25 mouse cellular contexts compared by ENCODE assay signal in the genomic region with DNA sequence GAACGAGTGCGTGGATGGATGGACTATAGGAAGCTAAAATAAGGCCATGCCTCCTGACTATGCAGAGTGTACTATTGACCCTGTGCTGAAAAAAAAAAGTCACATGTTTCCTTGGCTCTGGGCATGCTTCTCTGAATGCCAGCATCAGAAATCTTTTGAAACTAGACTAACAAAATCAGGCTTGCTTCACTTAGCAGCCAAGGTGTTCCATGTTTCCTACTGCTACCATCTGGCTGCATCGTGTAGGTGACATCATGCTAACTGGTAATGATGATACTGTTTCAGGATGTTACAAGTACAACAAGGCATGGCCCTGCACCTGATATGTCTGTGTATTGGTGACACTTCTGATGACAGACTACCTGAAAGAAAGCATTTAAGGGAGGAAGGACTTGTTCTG.
DNase-seq lines count a peak whose midpoint lies in the region; ATAC-seq and TF ChIP-seq lines count a peak whose summit lies in the region.
"Had no signal": no experiment of that assay in that cellular context is flagged by ENCODE, and none has a peak within 500 bp of the region (broad histone marks: within the 10 kb centered on the region; RNA-seq: fewer than 3 reads in every experiment).

No protein-coding gene starts in this region.

- H3K4me3 ChIP-seq in heart, embryonic 13.5 days, result no peak overlapping the region
- no peak overlapping the region for H3K4me3 ChIP-seq in heart, embryonic 11.5 days (ENCODE audit: low read depth, low read length)
- no peak overlapping the region for H3K4me3 ChIP-seq in liver, adult 2 months (ENCODE audit: insufficient read depth, low read depth, low read length)
- H3K4me3 ChIP-seq in liver, embryonic 12.5 days, result no peak overlapping the region
- H3K4me3 ChIP-seq in intestine, postnatal 0 days (ENCODE audit: low read depth, low read length), result no peak overlapping the region
- H3K4me3 ChIP-seq: heart, adult 2 months; heart, embryonic 15.5 days; hindbrain, embryonic 15.5 days; layer of hippocampus, adult 2 months; limb, embryonic 12.5 days; liver, embryonic 13.5 days had no signal

- no peak for ATAC-seq in heart, embryonic 13.5 days (ENCODE audit: extremely low read depth, insufficient number of reproducible peaks, low FRiP score, low TSS enrichment)
- ATAC-seq in heart, embryonic 11.5 days (replicated peaks; ENCODE audit: insufficient number of reproducible peaks, low FRiP score, low TSS enrichment), result no peak
- no peak for ATAC-seq in liver, embryonic 12.5 days
- ATAC-seq in intestine, postnatal 0 days, result no peak
- ATAC-seq: forebrain, embryonic 16.5 days; intestine, embryonic 16.5 days; Patski had no signal

- no peak for TF ChIP-seq POLR2A in liver, adult 2 months (IDR thresholded peaks at IDR 0.05; ENCODE audit: extremely low read depth, insufficient read depth, low read length)

- H3K36me3 ChIP-seq in heart, embryonic 13.5 days, result no peaks in the 10 kb centered on the region
- H3K36me3 ChIP-seq in heart, embryonic 11.5 days (ENCODE audit: control insufficient read depth, insufficient read depth, low read length), result no peaks in the 10 kb centered on the region
- H3K36me3 ChIP-seq in liver, adult 2 months (ENCODE audit: control insufficient read depth, insufficient read depth, low read length), result no peaks in the 10 kb centered on the region
- H3K36me3 ChIP-seq in liver, embryonic 12.5 days, result no peaks in the 10 kb centered on the region
- no peaks in the 10 kb centered on the region for H3K36me3 ChIP-seq in intestine, postnatal 0 days (ENCODE audit: control insufficient read depth, insufficient read depth)
- H3K36me3 ChIP-seq: G1E; heart, embryonic 15.5 days; hindbrain, embryonic 15.5 days; limb, embryonic 12.5 days; liver, embryonic 13.5 days had no signal

- H3K4me1 ChIP-seq in heart, embryonic 13.5 days, result peaks cover 28% of the 10 kb centered on the region
- H3K4me1 ChIP-seq in heart, embryonic 11.5 days (ENCODE audit: control insufficient read depth, insufficient read depth, low read length), result peaks cover 5% of the 10 kb centered on the region; the same call in 1 of the 2 replicates
- peaks cover 4% of the 10 kb centered on the region; the same call in 1 of the 2 replicates for H3K4me1 ChIP-seq in liver, adult 2 months (ENCODE audit: control insufficient read depth, insufficient read depth, low read length)
- H3K4me1 ChIP-seq in liver, embryonic 12.5 days, result peaks cover 25% of the 10 kb centered on the region
- H3K4me1 ChIP-seq in intestine, postnatal 0 days (replicated peaks; ENCODE audit: control insufficient read depth, insufficient read depth, low read length), result no peaks in the 10 kb centered on the region; the same call in 1 of the 2 replicates
- H3K4me1 ChIP-seq: hindbrain, embryonic 15.5 days had no signal

- peak; percentile 56 for DNase-seq in liver, adult 2 months (ENCODE audit: extremely low read depth, low read depth, low spot score)
- DNase-seq in cerebellum, postnatal 14 days, result peak; percentile 38 to 59
- peak; percentile 27 for DNase-seq in naive thymus-derived CD4-positive, alpha-beta T cell, adult 2 months (ENCODE audit: low read depth)
- no peak for DNase-seq in thymus, postnatal 4 days
- DNase-seq: gastrocnemius, postnatal 25 days; heart, adult 2 months; heart, postnatal 36 days; liver, embryonic 13.5 days; lung, adult 2 months; lung, postnatal 14 days had no signal

- H3K27me3 ChIP-seq in heart, embryonic 13.5 days (replicated peaks), result peaks cover 7% of the 10 kb centered on the region; the same call in 1 of the 2 replicates
- H3K27me3 ChIP-seq in heart, embryonic 11.5 days (ENCODE audit: control insufficient read depth, insufficient read depth, low read length), result peaks cover 6% of the 10 kb centered on the region; the same call in 1 of the 2 replicates
- no peaks in the 10 kb centered on the region for H3K27me3 ChIP-seq in liver, adult 2 months (ENCODE audit: control insufficient read depth, insufficient read depth, low read length)
- H3K27me3 ChIP-seq in liver, embryonic 12.5 days (replicated peaks), result no peaks in the 10 kb centered on the region; the same call in 1 of the 2 replicates
- no peaks in the 10 kb centered on the region for H3K27me3 ChIP-seq in intestine, postnatal 0 days (replicated peaks; ENCODE audit: control insufficient read depth, insufficient read depth, low read length)
- H3K27me3 ChIP-seq: CH12.LX; heart, embryonic 15.5 days; hindbrain, embryonic 15.5 days; liver, embryonic 13.5 days; Patski had no signal

- WGBS in heart, embryonic 13.5 days, result 82% methylated on average over 3 of the region's 3 CpGs
- WGBS in heart, embryonic 11.5 days (ENCODE audit: insufficient replicate concordance), result 83% methylated on average over 3 of the region's 3 CpGs
- 41% methylated on average over 3 of the region's 3 CpGs for WGBS in liver, adult 2 months
- 78% methylated on average over 3 of the region's 3 CpGs for WGBS in liver, embryonic 12.5 days (ENCODE audit: insufficient replicate concordance)
- 78% methylated on average over 3 of the region's 3 CpGs for WGBS in intestine, postnatal 0 days

- no peaks in the 10 kb centered on the region for H3K9me3 ChIP-seq in heart, embryonic 13.5 days
- H3K9me3 ChIP-seq in heart, embryonic 11.5 days (replicated peaks; ENCODE audit: control insufficient read depth, low read length), result no peaks in the 10 kb centered on the region
- no peaks in the 10 kb centered on the region for H3K9me3 ChIP-seq in liver, embryonic 12.5 days (replicated peaks)
- no peaks in the 10 kb centered on the region for H3K9me3 ChIP-seq in intestine, postnatal 0 days (ENCODE audit: control insufficient read depth)
- H3K9me3 ChIP-seq: G1E; heart, embryonic 15.5 days; hindbrain, embryonic 15.5 days; limb, embryonic 12.5 days; liver, embryonic 13.5 days had no signal

- H3K79me2 ChIP-seq in liver, adult 2 months (ENCODE audit: control insufficient read depth, insufficient read depth, low read length), result no peaks in the 10 kb centered on the region

- no peak overlapping the region for H3K9ac ChIP-seq in heart, embryonic 13.5 days
- no peak overlapping the region for H3K9ac ChIP-seq in heart, embryonic 11.5 days (ENCODE audit: low read depth, low read length)
- no peak overlapping the region for H3K9ac ChIP-seq in liver, adult 2 months (ENCODE audit: low read depth, low read length)
- no peak overlapping the region for H3K9ac ChIP-seq in liver, embryonic 12.5 days
- H3K9ac ChIP-seq in intestine, postnatal 0 days (ENCODE audit: low read depth, low read length), result no peak overlapping the region
- H3K9ac ChIP-seq: heart, embryonic 15.5 days; hindbrain, embryonic 15.5 days; limb, embryonic 12.5 days; liver, embryonic 13.5 days had no signal

- H3K4me2 ChIP-seq in heart, embryonic 13.5 days, result no peak overlapping the region
- H3K4me2 ChIP-seq in heart, embryonic 11.5 days, result no peak overlapping the region
- H3K4me2 ChIP-seq in liver, embryonic 12.5 days, result no peak overlapping the region
- no peak overlapping the region for H3K4me2 ChIP-seq in intestine, postnatal 0 days (replicated peaks; ENCODE audit: low read depth)
- H3K4me2 ChIP-seq: heart, embryonic 15.5 days; hindbrain, embryonic 15.5 days; limb, embryonic 12.5 days; liver, embryonic 13.5 days; midbrain, embryonic 11.5 days had no signal

- H3K27ac ChIP-seq in heart, embryonic 13.5 days (replicated peaks), result 0 out of 2 replicates have a peak overlapping the region, but pooled peaks have one; percentile 5
- H3K27ac ChIP-seq in heart, embryonic 11.5 days (ENCODE audit: low read depth, low read length), result no peak overlapping the region
- H3K27ac ChIP-seq in liver, adult 2 months (replicated peaks; ENCODE audit: insufficient read depth, low read depth, low read length), result no peak overlapping the region
- H3K27ac ChIP-seq in liver, embryonic 12.5 days, result no peak overlapping the region
- H3K27ac ChIP-seq in intestine, postnatal 0 days (ENCODE audit: low read depth, low read length), result no peak overlapping the region
- H3K27ac ChIP-seq: heart, adult 2 months; heart, embryonic 15.5 days; hindbrain, embryonic 15.5 days; layer of hippocampus, adult 2 months; limb, embryonic 12.5 days; liver, embryonic 13.5 days; stomach, postnatal 0 days had no signal

- no peak for TF ChIP-seq CTCF in liver, adult 2 months (IDR thresholded peaks at IDR 0.05; ENCODE audit: low read depth, low read length)
- TF ChIP-seq CTCF in intestine, postnatal 0 days (IDR thresholded peaks at IDR 0.05; ENCODE audit: low read depth), result no peak
